Mouse (Mus musculus): ENCODE results near the gene Olfr981.
"Not testable (repeated sequence)": the region's sequence is repeated elsewhere in the genome, so short reads cannot be mapped to it uniquely, and the experiment has no call there.

The Olfr981 gene

DNA sequence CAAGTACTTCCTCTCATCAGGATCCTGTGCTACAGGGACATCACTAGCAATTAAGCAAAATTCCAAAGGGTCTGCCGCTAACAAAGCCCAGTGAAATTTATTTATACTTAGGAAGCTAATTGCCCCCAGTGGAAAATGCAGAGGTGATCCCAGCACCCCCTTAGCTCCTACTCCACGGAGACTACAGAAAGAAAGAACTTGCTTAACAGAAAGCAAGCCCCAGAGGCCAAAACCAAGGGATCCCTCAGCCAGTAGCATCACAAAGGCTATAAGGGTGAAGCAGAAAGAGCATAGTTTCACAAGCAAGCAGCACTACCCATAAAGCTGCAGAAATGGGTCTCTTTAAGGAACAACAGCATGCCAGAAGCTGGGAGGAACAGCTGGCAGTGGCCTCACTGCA is at the start of gene Olfr981:
Gene Olfr981 (plus strand): TSS at position 301 of the 400 bp plus-strand sequence.
- no peak for DNase-seq (ENCODE audit: low spot score)

- DNase-seq (ENCODE audit: low spot score) = not testable (repeated sequence)
Measured at GRCm38 (mm10) chr9:39976581-39977145, 44.6 kb upstream of the Olfr981 start.

GRCm38 (mm10) chr9:39991813-39992212 is 29.5 kb upstream of the Olfr981 start, which contains the start of gene Olfr978:
Gene Olfr978 (plus strand): TSS chr9:39992113.
- no peak for DNase-seq (ENCODE audit: low spot score)

DNA sequence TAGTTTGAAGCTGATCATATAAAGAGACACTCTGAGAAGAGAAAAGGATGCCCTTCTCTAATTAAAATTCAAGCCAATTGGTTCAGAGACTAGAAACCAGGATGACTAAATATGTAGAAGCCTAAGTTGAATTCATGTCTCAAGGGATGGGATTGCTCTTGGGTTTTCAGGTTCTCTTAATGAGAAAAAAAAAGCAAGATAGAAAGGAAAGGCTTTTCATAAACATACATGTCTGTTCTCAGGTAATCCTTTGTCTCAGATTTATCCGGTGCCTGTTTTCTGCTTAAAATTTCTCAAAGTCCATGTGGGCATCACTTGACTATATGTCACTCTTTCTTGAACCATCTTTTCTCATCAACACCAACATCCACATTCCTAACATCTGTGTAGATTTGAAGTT is 17.9 kb upstream of the Olfr981 start, which contains the start of gene Olfr979:
Gene Olfr979 (minus strand): TSS at position 101 of the 400 bp plus-strand sequence.
- DNase-seq (ENCODE audit: low spot score) = no peak

DNA sequence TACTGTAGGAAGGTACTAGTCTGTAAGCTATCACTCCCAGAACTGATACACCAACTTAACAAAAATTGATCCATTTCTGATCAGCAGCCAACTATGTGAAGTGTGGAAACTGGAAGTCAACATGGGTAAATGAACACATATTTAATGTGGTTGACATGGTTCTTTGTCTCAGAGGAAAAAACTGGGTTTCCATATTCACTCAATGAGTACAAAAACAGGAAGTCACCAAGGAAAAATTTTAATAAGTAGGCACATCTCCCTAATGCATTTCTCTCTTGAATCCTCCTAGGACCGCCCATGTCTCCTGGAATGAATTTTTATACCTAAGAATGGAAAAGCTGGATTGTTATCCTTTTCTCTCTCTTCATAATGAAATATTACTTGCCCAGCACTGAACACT is 11.8 kb upstream of the Olfr981 start, which contains the start of gene Olfr980:
Gene Olfr980 (minus strand): TSS at position 101 of the 400 bp plus-strand sequence.
- DNase-seq (ENCODE audit: low spot score) = no peak

GRCm38 (mm10) chr9:40050138-40050537 is 28.9 kb downstream of the Olfr981 start:
- no peak for DNase-seq (ENCODE audit: low spot score)

GRCm38 (mm10) chr9:40073529-40073928 is 52.3 kb downstream of the Olfr981 start, which contains the start of gene Olfr982:
Gene Olfr982 (plus strand): TSS chr9:40073829.
- no peak for DNase-seq (ENCODE audit: low spot score)

Data from T-cell, adult 2 months (primary cell).